Mouse (Mus musculus) limb, embryonic 15.5 days (tissue): ENCODE results near the gene Ryr2. TPM values are rescaled to one million over a fixed set of nuclear protein-coding genes. Genes with fewer than 3 reads are reported as not detected.

Source experiments
- ATAC-seq: fragments of 200-750 bp; cut with Nextera tagmentation; 2 replicates; pipeline ENCODE4 v1.8.0; 2017; ENCODE audit warnings: low read depth, moderate TSS enrichment; ENCODE audit not compliant: insufficient number of reproducible peaks, low FRiP score, low TSS enrichment
- H3K27ac ChIP-seq: fragments of 300-500 bp; sonication (generic); 2 replicates; pipeline ENCODE4 v1.5.1; 2015; ENCODE audit warnings: moderate library complexity, mild to moderate bottlenecking, inconsistent platforms
- H3K27me3 ChIP-seq: fragments of 300-500 bp; sonication (generic); 2 replicates; pipeline ENCODE4 v1.6.1; 2015; ENCODE audit warnings: inconsistent platforms
- H3K36me3 ChIP-seq: fragments of 300-500 bp; sonication (generic); 2 replicates; pipeline ENCODE4 v1.6.1; 2015; ENCODE audit warnings: inconsistent platforms
- H3K4me1 ChIP-seq: fragments of 300-500 bp; sonication (generic); 2 replicates; pipeline ENCODE4 v1.6.1; 2015; ENCODE audit warnings: inconsistent platforms
- H3K4me2 ChIP-seq: fragments of 300-500 bp; sonication (generic); 2 replicates; pipeline ENCODE4 v1.6.1; 2015; ENCODE audit warnings: mild to moderate bottlenecking, inconsistent platforms
- H3K4me3 ChIP-seq: fragments of 300-500 bp; sonication (generic); 2 replicates; pipeline ENCODE4 v1.5.1; 2015; ENCODE audit warnings: mild to moderate bottlenecking, inconsistent platforms
- H3K9ac ChIP-seq: fragments of 300-500 bp; sonication (generic); 2 replicates; pipeline ENCODE4 v1.6.1; 2015; ENCODE audit warnings: inconsistent platforms
- H3K9me3 ChIP-seq: fragments of 300-500 bp; sonication (generic); 2 replicates; pipeline ENCODE4 v1.6.1; 2016; ENCODE audit warnings: inconsistent platforms
- WGBS: fragments of 180-500 bp; shearing (Covaris S2); methylation state at CpG from one replicate; pipeline ENCODE4 v1.1.7; 2015; 5-methylcytosine and 5-hydroxymethylcytosine counted together
- polyA plus RNA-seq: library from polyadenylated mRNA; unstranded; fragments of >200 nt; fragmentation: Nextera tagmentation; extraction: Ambion mirVana; gene quantifications from 2 replicates; pipeline ENCODE4 v1.2.1, GENCODE M21; 2015

Ryr2 gene
- polyA plus RNA-seq, 1 experiment from 2014 or later: 0.42 TPM

GRCm38 (mm10) chr13:12055913-12056312 is 50.8 kb downstream of the Ryr2 start:
- WGBS: 53% methylated on average over 1 of the region's 1 CpGs
- Histone ChIP-seq H3K4me1 (no peaks in the 10 kb centered on the region), H3K9me3 (no peaks in the 10 kb centered on the region), H3K4me3 (no peak overlapping the region), H3K9ac (no peak overlapping the region), H3K36me3 (no peaks in the 10 kb centered on the region), H3K27ac (no peak overlapping the region), H3K27me3 (no peaks in the 10 kb centered on the region), H3K4me2 (no peak overlapping the region)
- ATAC-seq: no peak

- 99% methylated on average over 3 of the region's 3 CpGs for WGBS
- ATAC-seq: no peak
- H3K4me1 ChIP-seq: no peaks in the 10 kb centered on the region
- H3K4me3 ChIP-seq: no peak overlapping the region
- no peak overlapping the region for H3K27ac ChIP-seq
- no peak overlapping the region for H3K9ac ChIP-seq
- H3K36me3 ChIP-seq: no peaks in the 10 kb centered on the region
- H3K27me3 ChIP-seq: no peaks in the 10 kb centered on the region
- no peak overlapping the region for H3K4me2 ChIP-seq
- no peaks in the 10 kb centered on the region for H3K9me3 ChIP-seq
These were observed 52.8 kb downstream of the Ryr2 start for GRCm38 (mm10) chr13:12053910-12054309.

GRCm38 (mm10) chr13:12050809-12051208 is 55.9 kb downstream of the Ryr2 start:
- H3K4me3 ChIP-seq: no peak overlapping the region
- H3K27ac ChIP-seq: no peak overlapping the region
- no peak overlapping the region for H3K4me2 ChIP-seq
- H3K9me3 ChIP-seq: no peaks in the 10 kb centered on the region
- no peak for ATAC-seq
- H3K36me3 ChIP-seq: no peaks in the 10 kb centered on the region
- no peaks in the 10 kb centered on the region for H3K4me1 ChIP-seq
- 78% methylated on average over 1 of the region's 1 CpGs for whole genome bisulfite sequencing
- H3K9ac ChIP-seq: no peak overlapping the region
- no peaks in the 10 kb centered on the region for H3K27me3 ChIP-seq

DNA sequence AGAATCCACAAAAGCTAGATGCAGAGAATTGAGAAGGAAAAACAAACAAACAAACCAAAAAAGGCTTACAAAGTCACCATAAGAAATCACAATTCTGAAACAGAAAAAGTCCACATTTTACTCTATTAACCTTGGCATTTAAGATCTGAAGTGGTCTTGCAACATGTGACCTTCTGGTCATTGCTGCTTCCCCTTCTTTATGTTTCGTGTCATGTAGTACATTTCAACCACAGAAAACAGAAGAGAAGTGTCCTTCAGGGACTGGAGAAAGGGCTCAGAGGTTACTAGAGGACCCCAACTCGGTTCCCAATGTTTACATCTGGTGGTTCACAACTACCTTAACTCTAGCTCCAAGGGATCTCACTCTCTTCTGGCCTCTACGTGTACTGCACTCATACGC is 59.7 kb downstream of the Ryr2 start:
- Histone ChIP-seq H3K4me2 (no peak overlapping the region), H3K4me3 (no peak overlapping the region), H3K27me3 (no peaks in the 10 kb centered on the region), H3K9me3 (no peaks in the 10 kb centered on the region), H3K27ac (no peak overlapping the region), H3K36me3 (no peaks in the 10 kb centered on the region), H3K9ac (no peak overlapping the region), H3K4me1 (no peaks in the 10 kb centered on the region)
- 76% methylated on average over 4 of the region's 4 CpGs for WGBS
- ATAC-seq: no peak

DNA sequence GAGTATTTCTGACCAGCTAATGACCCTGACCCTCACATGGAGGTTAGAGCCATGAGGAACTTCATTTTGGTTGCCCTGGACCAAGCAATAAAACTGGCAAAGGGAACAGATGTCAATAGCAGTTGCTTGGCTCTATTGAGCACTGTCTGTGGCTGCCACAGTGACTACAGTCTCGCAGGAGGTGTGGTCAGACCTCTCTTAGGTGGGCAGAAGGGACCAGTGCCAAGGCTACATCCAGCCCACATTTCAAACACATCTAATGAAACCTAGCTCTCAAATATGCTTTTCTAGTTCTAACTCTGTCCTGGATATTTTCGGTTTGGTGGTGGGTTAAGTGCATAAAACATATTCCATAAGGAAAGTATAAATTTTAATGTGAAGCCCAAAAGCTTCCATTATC is 62.0 kb downstream of the Ryr2 start:
- ATAC-seq: no peak
- H3K27me3 ChIP-seq: no peaks in the 10 kb centered on the region
- H3K9ac ChIP-seq: no peak overlapping the region
- H3K4me3 ChIP-seq: no peak overlapping the region
- H3K4me2 ChIP-seq: no peak overlapping the region
- WGBS: 81% methylated on average over 2 of the region's 2 CpGs
- H3K36me3 ChIP-seq: no peaks in the 10 kb centered on the region
- H3K27ac ChIP-seq: no peak overlapping the region
- H3K9me3 ChIP-seq: no peaks in the 10 kb centered on the region
- no peaks in the 10 kb centered on the region for H3K4me1 ChIP-seq

DNA sequence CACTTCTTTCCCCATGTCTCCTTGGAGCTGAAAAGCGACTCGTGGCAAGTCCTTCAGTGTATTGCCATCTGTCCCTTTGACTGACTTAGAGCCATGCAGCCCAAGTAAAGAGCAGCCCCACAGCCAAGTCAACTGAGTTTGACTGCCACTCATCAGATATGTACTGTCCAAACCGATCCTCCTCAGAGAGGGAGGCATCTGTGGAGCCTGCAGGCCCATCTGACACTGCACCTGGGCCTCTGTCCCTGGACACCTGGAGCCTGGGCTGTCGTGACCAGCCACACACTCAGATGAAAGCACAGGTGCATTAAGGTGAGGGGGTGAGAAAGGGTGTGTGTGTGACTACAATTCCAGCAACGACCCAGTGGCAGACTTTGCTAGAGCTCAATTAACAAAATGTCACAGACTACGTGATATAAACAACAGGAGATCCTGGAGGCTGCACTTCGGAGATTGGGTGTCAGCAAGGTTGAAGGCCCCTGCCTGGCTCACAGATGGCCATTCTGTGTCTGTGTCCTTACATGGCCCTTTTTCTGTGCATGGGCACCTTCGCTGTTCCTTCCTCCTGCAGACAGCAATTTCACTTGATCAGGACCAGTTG is 63.8 kb downstream of the Ryr2 start:
- Histone ChIP-seq H3K27ac (no peak overlapping the region), H3K4me2 (no peak overlapping the region), H3K27me3 (no peaks in the 10 kb centered on the region), H3K9ac (no peak overlapping the region), H3K4me1 (no peaks in the 10 kb centered on the region), H3K4me3 (no peak overlapping the region), H3K36me3 (no peaks in the 10 kb centered on the region), H3K9me3 (no peaks in the 10 kb centered on the region)
- WGBS: 62% methylated on average over 8 of the region's 8 CpGs
- ATAC-seq: no peak

GRCm38 (mm10) chr13:12039967-12040366 is 66.8 kb downstream of the Ryr2 start:
- H3K4me1 ChIP-seq: no peaks in the 10 kb centered on the region
- H3K27me3 ChIP-seq: no peaks in the 10 kb centered on the region
- no peak overlapping the region for H3K4me2 ChIP-seq
- H3K36me3 ChIP-seq: no peaks in the 10 kb centered on the region
- 75% methylated on average over 3 of the region's 3 CpGs for WGBS
- no peak for ATAC-seq
- H3K27ac ChIP-seq: no peak overlapping the region
- no peak overlapping the region for H3K4me3 ChIP-seq
- H3K9ac ChIP-seq: no peak overlapping the region
- no peaks in the 10 kb centered on the region for H3K9me3 ChIP-seq

DNA sequence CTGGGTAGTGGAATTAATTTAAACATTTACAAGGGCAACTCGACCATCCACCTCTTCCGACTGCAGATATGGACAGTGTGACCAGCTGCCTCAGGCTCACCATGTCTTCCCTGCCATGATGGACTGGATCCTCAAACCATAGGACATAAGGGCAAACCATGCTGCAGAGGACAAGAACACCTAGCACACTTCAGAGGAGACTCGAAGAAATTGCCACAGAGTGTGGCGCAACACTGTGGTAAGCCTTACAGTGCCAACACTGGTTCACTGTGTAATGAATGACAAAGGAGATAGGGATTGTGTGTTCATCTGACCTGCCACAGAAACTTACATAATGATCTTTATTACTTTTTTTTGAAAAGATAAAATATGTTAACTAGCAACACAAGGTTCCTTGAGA is 68.1 kb downstream of the Ryr2 start:
- Histone ChIP-seq H3K4me2 (no peak overlapping the region), H3K36me3 (no peaks in the 10 kb centered on the region), H3K4me3 (no peak overlapping the region), H3K27me3 (no peaks in the 10 kb centered on the region), H3K9ac (no peak overlapping the region), H3K9me3 (no peaks in the 10 kb centered on the region), H3K27ac (no peak overlapping the region), H3K4me1 (no peaks in the 10 kb centered on the region)
- 86% methylated on average over 4 of the region's 4 CpGs for WGBS
- ATAC-seq: no peak

- H3K9ac ChIP-seq: no peak overlapping the region
- H3K4me2 ChIP-seq: no peak overlapping the region
- no peaks in the 10 kb centered on the region for H3K36me3 ChIP-seq
- no peak for ATAC-seq
- no peak overlapping the region for H3K27ac ChIP-seq
- H3K27me3 ChIP-seq: no peaks in the 10 kb centered on the region
- no peaks in the 10 kb centered on the region for H3K9me3 ChIP-seq
- H3K4me1 ChIP-seq: no peaks in the 10 kb centered on the region
- WGBS: 70% methylated on average over 4 of the region's 4 CpGs
- H3K4me3 ChIP-seq: no peak overlapping the region
These were observed 69.5 kb downstream of the Ryr2 start for GRCm38 (mm10) chr13:12037241-12037640.

DNA sequence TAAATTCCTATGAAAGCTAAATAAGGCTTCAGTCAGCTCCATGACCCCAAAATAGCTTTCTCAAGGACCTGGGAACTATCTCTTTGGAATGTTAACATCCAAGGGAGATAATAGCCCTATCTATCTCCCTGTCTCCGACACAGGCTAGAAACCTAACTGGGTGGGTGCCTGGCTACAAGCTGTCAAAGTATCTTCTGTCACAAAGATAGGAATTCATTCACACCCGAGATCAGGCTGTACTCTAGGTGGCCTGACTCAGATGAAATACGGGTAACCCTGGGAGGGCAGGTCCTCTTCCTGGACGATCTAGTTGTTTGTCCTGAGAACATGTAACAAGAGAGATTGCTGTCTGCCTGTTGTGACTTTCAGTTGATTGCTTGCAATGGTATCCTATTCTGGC is 69.9 kb downstream of the Ryr2 start:
- H3K4me1 ChIP-seq: no peaks in the 10 kb centered on the region
- H3K36me3 ChIP-seq: no peaks in the 10 kb centered on the region
- H3K9me3 ChIP-seq: no peaks in the 10 kb centered on the region
- no peak overlapping the region for H3K27ac ChIP-seq
- ATAC-seq: no peak
- H3K4me3 ChIP-seq: no peak overlapping the region
- H3K4me2 ChIP-seq: no peak overlapping the region
- WGBS: 25% methylated on average over 4 of the region's 4 CpGs
- H3K9ac ChIP-seq: no peak overlapping the region
- no peaks in the 10 kb centered on the region for H3K27me3 ChIP-seq

DNA sequence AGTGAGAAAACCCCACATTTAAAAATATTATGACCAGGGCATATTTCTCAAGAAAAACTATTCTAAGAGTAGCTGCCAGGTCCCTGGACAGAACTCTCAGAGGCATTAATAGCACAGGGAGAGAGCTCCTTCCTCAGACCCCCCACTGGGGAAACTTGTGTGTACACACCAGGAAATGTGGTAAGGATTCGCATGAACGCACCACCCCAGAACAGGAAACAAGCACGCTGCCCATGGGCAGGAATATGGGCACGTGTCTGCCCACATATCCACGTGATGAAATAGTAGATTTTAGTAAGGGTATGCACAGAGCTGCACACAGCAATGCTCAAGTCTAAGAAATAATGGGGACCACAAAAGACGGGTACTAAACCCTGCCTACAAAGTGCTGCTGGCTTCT is 72.8 kb downstream of the Ryr2 start:
- WGBS: 62% methylated on average over 6 of the region's 6 CpGs
- Histone ChIP-seq H3K9ac (no peak overlapping the region), H3K9me3 (no peaks in the 10 kb centered on the region), H3K27me3 (no peaks in the 10 kb centered on the region), H3K36me3 (no peaks in the 10 kb centered on the region), H3K4me3 (no peak overlapping the region), H3K27ac (no peak overlapping the region), H3K4me1 (no peaks in the 10 kb centered on the region), H3K4me2 (no peak overlapping the region)
- no peak for ATAC-seq

GRCm38 (mm10) chr13:12033272-12033671 is 73.5 kb downstream of the Ryr2 start:
- Histone ChIP-seq H3K9ac (no peak overlapping the region), H3K36me3 (no peaks in the 10 kb centered on the region), H3K27me3 (no peaks in the 10 kb centered on the region), H3K9me3 (no peaks in the 10 kb centered on the region), H3K4me1 (no peaks in the 10 kb centered on the region), H3K4me3 (no peak overlapping the region), H3K27ac (no peak overlapping the region), H3K4me2 (no peak overlapping the region)
- WGBS: 78% methylated on average over 5 of the region's 5 CpGs
- ATAC-seq: no peak

DNA sequence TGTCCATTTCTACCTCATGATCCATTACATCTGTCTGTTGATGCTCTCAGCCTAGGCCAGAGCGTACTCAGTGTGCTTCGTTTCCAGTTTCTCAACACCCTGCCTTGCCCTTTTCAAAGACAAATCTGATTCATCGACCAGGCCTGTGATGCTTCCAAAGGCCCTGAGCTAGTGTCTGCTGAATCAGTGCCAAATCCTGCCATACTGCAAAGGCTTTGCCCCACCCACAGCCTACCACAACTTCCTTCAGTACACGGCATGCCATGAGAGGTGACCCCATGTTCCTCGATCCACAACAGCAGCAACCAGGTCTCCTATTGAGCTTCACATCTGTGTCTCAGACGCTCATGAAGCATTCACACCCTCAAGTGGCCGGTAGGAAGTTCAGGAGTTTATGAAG is 76.9 kb downstream of the Ryr2 start:
- no peak for ATAC-seq
- H3K36me3 ChIP-seq: no peaks in the 10 kb centered on the region
- 78% methylated on average over 7 of the region's 7 CpGs for WGBS

More for the DNA sequence above, 76.9 kb downstream of the Ryr2 start:
- Histone ChIP-seq H3K4me2 (no peak overlapping the region), H3K9me3 (no peaks in the 10 kb centered on the region), H3K4me1 (no peaks in the 10 kb centered on the region), H3K4me3 (no peak overlapping the region), H3K9ac (no peak overlapping the region), H3K27me3 (no peaks in the 10 kb centered on the region), H3K27ac (no peak overlapping the region)
